Mouse (Mus musculus): ENCODE measurements around the gene Erg. TPM values are rescaled to one million over a fixed set of nuclear protein-coding genes. Genes with fewer than 3 reads are reported as not detected.

Erg gene
- polyA plus RNA-seq, 1 experiment from 2014 or later, result 26.2 TPM

- Histone ChIP-seq H3K9ac (no peak overlapping the region), H3K9me3 (no peaks in the 10 kb centered on the region), H3K27me3 (no peaks in the 10 kb centered on the region), H3K4me2 (no peak overlapping the region), H3K27ac (no peak overlapping the region), H3K36me3 (0 out of 2 replicates have a peak, but pooled peaks cover 2% of the 10 kb centered on the region), H3K4me1 (0 out of 2 replicates have a peak, but pooled peaks cover 2% of the 10 kb centered on the region), H3K4me3 (no peak overlapping the region)
- 90% methylated on average over 7 of the region's 7 CpGs for WGBS
- no peak for ATAC-seq (ENCODE audit: insufficient number of reproducible peaks, low FRiP score, low TSS enrichment, low read depth)
These were observed 209.6 kb downstream of the Erg start for GRCm38 (mm10) chr16:95376834-95377233.

DNA sequence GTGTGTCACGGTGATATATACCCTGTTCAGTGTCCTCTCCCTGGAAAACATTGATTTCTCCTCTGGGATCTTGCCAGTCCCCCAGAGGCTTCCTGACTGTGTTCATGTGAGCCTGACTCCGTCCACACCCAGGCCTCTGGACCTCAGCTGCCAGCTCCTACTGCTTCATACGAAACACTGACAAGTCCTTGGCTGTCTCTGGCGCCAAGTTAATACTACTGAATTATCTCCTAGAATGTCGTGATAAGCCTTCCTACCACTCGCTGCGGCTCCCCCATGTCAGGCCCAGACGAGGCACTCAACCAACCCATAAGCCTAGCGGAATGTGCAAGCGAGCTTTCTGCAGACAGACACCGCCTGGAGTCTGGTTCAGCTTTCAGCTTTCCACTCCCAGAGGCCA lies 210.0 kb downstream of the Erg start:
- no peak overlapping the region for H3K9ac ChIP-seq
- no peak overlapping the region for H3K4me3 ChIP-seq
- no peaks in the 10 kb centered on the region for H3K9me3 ChIP-seq
- 72% methylated on average over 11 of the region's 11 CpGs for WGBS
- 0 out of 2 replicates have a peak, but pooled peaks cover 2% of the 10 kb centered on the region for H3K4me1 ChIP-seq
- H3K27ac ChIP-seq, result 0 out of 2 replicates have a peak overlapping the region, but pooled peaks have one; percentile 22
- ATAC-seq (ENCODE audit: insufficient number of reproducible peaks, low FRiP score, low TSS enrichment, low read depth), result no peak
- 0 out of 2 replicates have a peak, but pooled peaks cover 2% of the 10 kb centered on the region for H3K36me3 ChIP-seq
- no peaks in the 10 kb centered on the region for H3K27me3 ChIP-seq
- H3K4me2 ChIP-seq, result no peak overlapping the region

- H3K9me3 ChIP-seq, result no peaks in the 10 kb centered on the region
- H3K4me2 ChIP-seq, result no peak overlapping the region
- H3K4me3 ChIP-seq, result no peak overlapping the region
- no peak overlapping the region for H3K27ac ChIP-seq
- 64% methylated on average over 4 of the region's 4 CpGs for WGBS
- H3K9ac ChIP-seq, result no peak overlapping the region
- H3K27me3 ChIP-seq, result no peaks in the 10 kb centered on the region
- no peak for ATAC-seq (ENCODE audit: insufficient number of reproducible peaks, low FRiP score, low TSS enrichment, low read depth)
- H3K4me1 ChIP-seq, result 0 out of 2 replicates have a peak, but pooled peaks cover 2% of the 10 kb centered on the region
- 0 out of 2 replicates have a peak, but pooled peaks cover 2% of the 10 kb centered on the region for H3K36me3 ChIP-seq
These were observed 211.7 kb downstream of the Erg start for GRCm38 (mm10) chr16:95374646-95375045.

DNA sequence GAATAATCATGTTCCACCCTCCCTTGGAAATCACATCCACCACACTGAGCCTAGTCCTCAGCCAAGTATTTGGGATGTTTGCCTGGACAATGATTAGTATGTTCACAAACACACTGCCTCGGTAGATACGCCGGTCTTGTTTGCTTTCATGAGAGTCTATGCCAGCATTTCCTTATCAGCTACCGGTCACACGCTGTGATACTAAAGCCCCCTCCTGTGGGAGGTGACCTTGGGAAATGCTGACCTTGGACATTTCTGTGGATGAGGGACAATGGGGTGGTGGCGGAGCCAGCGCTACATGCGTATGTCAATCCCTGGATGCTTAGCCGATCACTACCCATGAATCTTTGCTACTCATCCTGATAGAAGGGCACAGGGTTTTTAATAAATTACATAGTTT lies 213.4 kb downstream of the Erg start:
- H3K9me3 ChIP-seq, result no peaks in the 10 kb centered on the region
- H3K4me1 ChIP-seq, result 0 out of 2 replicates have a peak, but pooled peaks cover 2% of the 10 kb centered on the region
- WGBS, result 90% methylated on average over 9 of the region's 9 CpGs
- no peak overlapping the region for H3K9ac ChIP-seq
- no peak overlapping the region for H3K4me2 ChIP-seq
- H3K36me3 ChIP-seq, result no peaks in the 10 kb centered on the region
- no peak overlapping the region for H3K4me3 ChIP-seq
- no peaks in the 10 kb centered on the region for H3K27me3 ChIP-seq
- no peak overlapping the region for H3K27ac ChIP-seq
- ATAC-seq (ENCODE audit: insufficient number of reproducible peaks, low FRiP score, low TSS enrichment, low read depth), result no peak

DNA sequence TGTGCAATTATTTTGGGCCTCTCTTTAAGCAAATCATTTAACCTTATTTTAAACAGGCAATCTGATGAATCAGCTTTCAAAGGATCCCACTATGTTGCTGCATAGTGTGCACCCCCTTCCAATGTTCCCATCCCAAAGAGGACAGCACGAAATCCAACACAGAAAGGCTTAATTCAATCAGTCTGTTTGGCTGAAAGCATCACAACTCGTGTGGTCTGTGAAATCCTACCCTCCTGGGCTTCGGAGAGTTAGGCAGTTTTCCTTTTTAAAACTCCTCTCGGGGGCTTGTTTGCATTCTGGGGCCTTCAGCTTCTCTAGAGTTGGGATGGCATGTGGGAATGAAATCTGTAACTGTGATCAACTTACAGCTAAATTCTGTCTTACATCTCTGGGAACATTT lies 214.7 kb downstream of the Erg start:
- Histone ChIP-seq H3K27me3 (no peaks in the 10 kb centered on the region), H3K27ac (peak overlapping the region; percentile 71), H3K9ac (no peak overlapping the region), H3K4me3 (no peak overlapping the region), H3K9me3 (no peaks in the 10 kb centered on the region), H3K4me1 (0 out of 2 replicates have a peak, but pooled peaks cover 9% of the 10 kb centered on the region), H3K4me2 (no peak overlapping the region), H3K36me3 (peaks cover 2% of the 10 kb centered on the region; the same call in 1 of the 2 replicates)
- ATAC-seq (ENCODE audit: insufficient number of reproducible peaks, low FRiP score, low TSS enrichment, low read depth), result no peak
- WGBS, result 32% methylated on average over 4 of the region's 4 CpGs

GRCm38 (mm10) chr16:95366989-95367765 lies 219.2 kb downstream of the Erg start:
- ATAC-seq (ENCODE audit: insufficient number of reproducible peaks, low FRiP score, low TSS enrichment, low read depth), result no peak
- WGBS, result 59% methylated on average over 19 of the region's 19 CpGs
- Histone ChIP-seq H3K9ac (no peak overlapping the region), H3K4me1 (peaks cover 11% of the 10 kb centered on the region; the same call in 1 of the 2 replicates), H3K4me2 (no peak overlapping the region), H3K4me3 (no peak overlapping the region), H3K9me3 (no peaks in the 10 kb centered on the region), H3K27me3 (no peaks in the 10 kb centered on the region), H3K27ac (no peak overlapping the region), H3K36me3 (peaks cover 5% of the 10 kb centered on the region; the same call in 1 of the 2 replicates)

DNA sequence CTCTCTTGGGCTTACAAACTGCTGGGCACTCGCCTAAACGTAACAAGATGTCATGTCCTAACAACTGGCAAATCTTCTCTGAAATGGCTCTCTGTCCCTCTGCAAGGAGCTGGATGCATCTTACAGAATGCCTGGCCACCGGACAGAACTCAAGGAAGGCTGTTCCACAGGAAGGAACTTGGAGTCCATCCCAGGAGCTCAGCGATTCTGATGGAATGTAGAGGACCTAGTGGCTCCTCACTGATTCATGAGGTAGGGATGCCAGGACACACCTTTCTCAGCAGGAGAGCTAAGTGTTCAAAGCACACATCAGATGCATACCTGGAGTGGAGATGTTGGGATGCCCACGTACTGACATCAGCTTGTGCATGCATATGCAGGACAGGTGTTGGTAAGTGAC lies 221.2 kb downstream of the Erg start:
- H3K9ac ChIP-seq, result no peak overlapping the region
- no peak for ATAC-seq (ENCODE audit: insufficient number of reproducible peaks, low FRiP score, low TSS enrichment, low read depth)
- H3K27ac ChIP-seq, result no peak overlapping the region
- peaks cover 11% of the 10 kb centered on the region; the same call in 1 of the 2 replicates for H3K4me1 ChIP-seq
- WGBS, result 75% methylated on average over 5 of the region's 5 CpGs
- H3K4me2 ChIP-seq, result no peak overlapping the region
- no peak overlapping the region for H3K4me3 ChIP-seq
- H3K36me3 ChIP-seq, result peaks cover 16% of the 10 kb centered on the region; the same call in 1 of the 2 replicates
- no peaks in the 10 kb centered on the region for H3K27me3 ChIP-seq
- H3K9me3 ChIP-seq, result no peaks in the 10 kb centered on the region

GRCm38 (mm10) chr16:95363632-95364465 lies 222.5 kb downstream of the Erg start:
- Histone ChIP-seq H3K36me3 (peaks cover 16% of the 10 kb centered on the region; the same call in 1 of the 2 replicates), H3K9me3 (no peaks in the 10 kb centered on the region), H3K9ac (no peak overlapping the region), H3K27me3 (no peaks in the 10 kb centered on the region), H3K27ac (no peak overlapping the region), H3K4me3 (no peak overlapping the region), H3K4me1 (peaks cover 11% of the 10 kb centered on the region; the same call in 1 of the 2 replicates), H3K4me2 (no peak overlapping the region)
- no peak for ATAC-seq (ENCODE audit: insufficient number of reproducible peaks, low FRiP score, low TSS enrichment, low read depth)
- WGBS, result 79% methylated on average over 18 of the region's 18 CpGs

- H3K27me3 ChIP-seq, result no peaks in the 10 kb centered on the region
- no peak overlapping the region for H3K4me3 ChIP-seq
- no peak overlapping the region for H3K27ac ChIP-seq
- no peak for ATAC-seq (ENCODE audit: insufficient number of reproducible peaks, low FRiP score, low TSS enrichment, low read depth)
- H3K9me3 ChIP-seq, result no peaks in the 10 kb centered on the region
- H3K4me2 ChIP-seq, result no peak overlapping the region
- peaks cover 17% of the 10 kb centered on the region for H3K4me1 ChIP-seq
- 75% methylated on average over 7 of the region's 7 CpGs for WGBS
- H3K9ac ChIP-seq, result no peak overlapping the region
- peaks cover 16% of the 10 kb centered on the region; the same call in 1 of the 2 replicates for H3K36me3 ChIP-seq
These were observed 224.4 kb downstream of the Erg start for GRCm38 (mm10) chr16:95361950-95362349.

GRCm38 (mm10) chr16:95360940-95361489 lies 225.4 kb downstream of the Erg start:
- Histone ChIP-seq H3K9ac (no peak overlapping the region), H3K4me1 (peaks cover 14% of the 10 kb centered on the region), H3K9me3 (no peaks in the 10 kb centered on the region), H3K27ac (no peak overlapping the region), H3K27me3 (no peaks in the 10 kb centered on the region), H3K4me3 (no peak overlapping the region), H3K4me2 (no peak overlapping the region), H3K36me3 (peaks cover 11% of the 10 kb centered on the region; the same call in 1 of the 2 replicates)
- no peak for ATAC-seq (ENCODE audit: insufficient number of reproducible peaks, low FRiP score, low TSS enrichment, low read depth)
- WGBS, result 93% methylated on average over 18 of the region's 18 CpGs

- no peaks in the 10 kb centered on the region for H3K9me3 ChIP-seq
- no peak for ATAC-seq (ENCODE audit: insufficient number of reproducible peaks, low FRiP score, low TSS enrichment, low read depth)
- WGBS, result 87% methylated on average over 8 of the region's 8 CpGs
These were observed 226.1 kb downstream of the Erg start for GRCm38 (mm10) chr16:95360214-95360850.

More at GRCm38 (mm10) chr16:95360214-95360850, 226.1 kb downstream of the Erg start:
- peaks cover 14% of the 10 kb centered on the region for H3K4me1 ChIP-seq
- no peak overlapping the region for H3K9ac ChIP-seq
- H3K36me3 ChIP-seq, result peaks cover 11% of the 10 kb centered on the region; the same call in 1 of the 2 replicates
- H3K27ac ChIP-seq, result no peak overlapping the region
- H3K27me3 ChIP-seq, result no peaks in the 10 kb centered on the region
- no peak overlapping the region for H3K4me2 ChIP-seq
- no peak overlapping the region for H3K4me3 ChIP-seq
